Mouse (Mus musculus): ENCODE measurements around the gene Ap3s2. TPM values are rescaled to one million over a fixed set of nuclear protein-coding genes. Genes with fewer than 3 reads are reported as not detected.
A peak's percentile ranks its signal among the peaks of the same experiment; 100 is the strongest.

Ap3s2 gene
- polyA plus RNA-seq, 1 experiment from 2014 or later: 11.3 TPM

- no peaks in the 10 kb centered on the region for H3K27me3 ChIP-seq
- 82% methylated on average over 3 of the region's 3 CpGs for WGBS (ENCODE audit: insufficient replicate concordance)
These were observed 5.9 kb downstream of the Ap3s2 start for GRCm38 (mm10) chr7:79914556-79914955.

GRCm38 (mm10) chr7:79907356-79907755 is 13.1 kb downstream of the Ap3s2 start:
- Histone ChIP-seq H3K4me1 (replicated peaks) (peaks cover 19% of the 10 kb centered on the region), H3K9me3 (replicated peaks) (no peaks in the 10 kb centered on the region), H3K9ac (no peak overlapping the region), H3K27ac (no peak overlapping the region), H3K27me3 (no peaks in the 10 kb centered on the region), H3K4me2 (no peak overlapping the region), H3K4me3 (replicated peaks) (no peak overlapping the region), H3K36me3 (peaks cover 37% of the 10 kb centered on the region)
- ATAC-seq (ENCODE audit: low read depth): no peak
- 62% methylated on average over 2 of the region's 2 CpGs for WGBS (ENCODE audit: insufficient replicate concordance)
- DNase-seq: no peak

More at GRCm38 (mm10) chr7:79914556-79914955, 5.9 kb downstream of the Ap3s2 start:
- peaks cover 3% of the 10 kb centered on the region for H3K4me1 ChIP-seq (replicated peaks)
- no peak overlapping the region for H3K4me2 ChIP-seq
- peaks cover 37% of the 10 kb centered on the region for H3K36me3 ChIP-seq
- no peak for ATAC-seq (ENCODE audit: low read depth)
- no peak overlapping the region for H3K4me3 ChIP-seq (replicated peaks)
- H3K9ac ChIP-seq: no peak overlapping the region
- no peak for DNase-seq
- H3K27ac ChIP-seq: no peak overlapping the region
- no peaks in the 10 kb centered on the region for H3K9me3 ChIP-seq (replicated peaks)

- Histone ChIP-seq H3K4me1 (replicated peaks) (peaks cover 20% of the 10 kb centered on the region), H3K9me3 (replicated peaks) (no peaks in the 10 kb centered on the region), H3K4me2 (no peak overlapping the region), H3K4me3 (replicated peaks) (no peak overlapping the region), H3K27me3 (no peaks in the 10 kb centered on the region), H3K36me3 (peaks cover 37% of the 10 kb centered on the region), H3K9ac (no peak overlapping the region), H3K27ac (no peak overlapping the region)
- WGBS (ENCODE audit: insufficient replicate concordance): 68% methylated on average over 3 of the region's 3 CpGs
- ATAC-seq (ENCODE audit: low read depth): no peak
- DNase-seq: no peak
These were observed 13.5 kb downstream of the Ap3s2 start for GRCm38 (mm10) chr7:79906914-79907313.

GRCm38 (mm10) chr7:79905193-79905592 is 15.3 kb downstream of the Ap3s2 start:
- Histone ChIP-seq H3K9ac (no peak overlapping the region), H3K36me3 (peaks cover 36% of the 10 kb centered on the region), H3K9me3 (replicated peaks) (no peaks in the 10 kb centered on the region), H3K4me3 (replicated peaks) (no peak overlapping the region), H3K27ac (no peak overlapping the region), H3K4me1 (replicated peaks) (peaks cover 29% of the 10 kb centered on the region), H3K4me2 (no peak overlapping the region), H3K27me3 (no peaks in the 10 kb centered on the region)
- ATAC-seq (ENCODE audit: low read depth) (peak; percentile 29; the same call in 1 of the 2 replicates), DNase-seq (no peak)
- WGBS (ENCODE audit: insufficient replicate concordance): 51% methylated on average over 4 of the region's 4 CpGs

- peak; percentile 14 for DNase-seq
- Histone ChIP-seq H3K36me3 (peaks cover 22% of the 10 kb centered on the region), H3K4me2 (no peak overlapping the region), H3K9me3 (replicated peaks) (no peaks in the 10 kb centered on the region), H3K27ac (no peak overlapping the region), H3K27me3 (no peaks in the 10 kb centered on the region), H3K4me3 (replicated peaks) (no peak overlapping the region), H3K9ac (no peak overlapping the region), H3K4me1 (replicated peaks) (peaks cover 29% of the 10 kb centered on the region)
- WGBS (ENCODE audit: insufficient replicate concordance): 36% methylated on average over 8 of the region's 8 CpGs
- ATAC-seq (ENCODE audit: low read depth): peak; percentile 54
These were observed 17.2 kb downstream of the Ap3s2 start for GRCm38 (mm10) chr7:79903160-79903792.

- peak; percentile 66 for ATAC-seq (ENCODE audit: low read depth)
- Histone ChIP-seq H3K4me1 (replicated peaks) (peaks cover 29% of the 10 kb centered on the region), H3K27ac (no peak overlapping the region), H3K9ac (no peak overlapping the region), H3K27me3 (no peaks in the 10 kb centered on the region), H3K36me3 (peaks cover 13% of the 10 kb centered on the region), H3K4me2 (no peak overlapping the region), H3K4me3 (replicated peaks) (no peak overlapping the region), H3K9me3 (replicated peaks) (no peaks in the 10 kb centered on the region)
- WGBS (ENCODE audit: insufficient replicate concordance): 62% methylated on average over 6 of the region's 6 CpGs
- DNase-seq: no peak
These were observed 19.7 kb downstream of the Ap3s2 start for GRCm38 (mm10) chr7:79900753-79901152.

GRCm38 (mm10) chr7:79895225-79895624 is 25.2 kb downstream of the Ap3s2 start:
- no peaks in the 10 kb centered on the region for H3K4me1 ChIP-seq (replicated peaks)
- ATAC-seq (ENCODE audit: low read depth): no peak
- peaks cover 8% of the 10 kb centered on the region; the same call in 1 of the 2 replicates for H3K36me3 ChIP-seq
- DNase-seq: no peak
- no peak overlapping the region for H3K4me2 ChIP-seq
- 75% methylated on average over 3 of the region's 3 CpGs for WGBS (ENCODE audit: insufficient replicate concordance)
- no peaks in the 10 kb centered on the region for H3K27me3 ChIP-seq
- H3K27ac ChIP-seq: no peak overlapping the region
- no peak overlapping the region for H3K4me3 ChIP-seq (replicated peaks)
- no peak overlapping the region for H3K9ac ChIP-seq
- no peaks in the 10 kb centered on the region for H3K9me3 ChIP-seq (replicated peaks)

GRCm38 (mm10) chr7:79894790-79895189 is 25.7 kb downstream of the Ap3s2 start:
- Histone ChIP-seq H3K9ac (no peak overlapping the region), H3K9me3 (replicated peaks) (no peaks in the 10 kb centered on the region), H3K27me3 (no peaks in the 10 kb centered on the region), H3K27ac (no peak overlapping the region), H3K4me3 (replicated peaks) (no peak overlapping the region), H3K4me1 (replicated peaks) (no peaks in the 10 kb centered on the region), H3K36me3 (peaks cover 7% of the 10 kb centered on the region; the same call in 1 of the 2 replicates), H3K4me2 (no peak overlapping the region)
- DNase-seq: no peak
- 93% methylated on average over 1 of the region's 1 CpGs for WGBS (ENCODE audit: insufficient replicate concordance)
- ATAC-seq (ENCODE audit: low read depth): no peak

- H3K4me3 ChIP-seq (replicated peaks): no peak overlapping the region
- H3K27me3 ChIP-seq: no peaks in the 10 kb centered on the region
- no peak overlapping the region for H3K9ac ChIP-seq
- H3K4me2 ChIP-seq: no peak overlapping the region
- DNase-seq: no peak
- 73% methylated on average over 6 of the region's 6 CpGs for WGBS (ENCODE audit: insufficient replicate concordance)
- H3K4me1 ChIP-seq (replicated peaks): no peaks in the 10 kb centered on the region
- H3K9me3 ChIP-seq (replicated peaks): no peaks in the 10 kb centered on the region
- ATAC-seq (ENCODE audit: low read depth): no peak
- H3K27ac ChIP-seq: no peak overlapping the region
- H3K36me3 ChIP-seq: peaks cover 10% of the 10 kb centered on the region; the same call in 1 of the 2 replicates
These were observed 27.6 kb downstream of the Ap3s2 start for GRCm38 (mm10) chr7:79892576-79893428.

- no peak overlapping the region for H3K4me2 ChIP-seq
- no peaks in the 10 kb centered on the region for H3K27me3 ChIP-seq
- H3K36me3 ChIP-seq: peaks cover 10% of the 10 kb centered on the region; the same call in 1 of the 2 replicates
- DNase-seq (no peak), ATAC-seq (ENCODE audit: low read depth) (no peak)
- no peak overlapping the region for H3K27ac ChIP-seq
- 79% methylated on average over 15 of the region's 15 CpGs for WGBS (ENCODE audit: insufficient replicate concordance)
- H3K4me1 ChIP-seq (replicated peaks): no peaks in the 10 kb centered on the region
- H3K9ac ChIP-seq: no peak overlapping the region
- H3K9me3 ChIP-seq (replicated peaks): no peaks in the 10 kb centered on the region
- no peak overlapping the region for H3K4me3 ChIP-seq (replicated peaks)
These were observed 29.8 kb downstream of the Ap3s2 start for GRCm38 (mm10) chr7:79890436-79891221.

GRCm38 (mm10) chr7:79888603-79889002 is 31.8 kb downstream of the Ap3s2 start:
- no peak overlapping the region for H3K4me2 ChIP-seq
- ATAC-seq (ENCODE audit: low read depth): no peak
- no peak overlapping the region for H3K9ac ChIP-seq

More at GRCm38 (mm10) chr7:79888603-79889002, 31.8 kb downstream of the Ap3s2 start:
- Histone ChIP-seq H3K27me3 (no peaks in the 10 kb centered on the region), H3K4me3 (replicated peaks) (no peak overlapping the region), H3K36me3 (0 out of 2 replicates have a peak, but pooled peaks cover 3% of the 10 kb centered on the region), H3K4me1 (replicated peaks) (no peaks in the 10 kb centered on the region), H3K9me3 (replicated peaks) (no peaks in the 10 kb centered on the region), H3K27ac (no peak overlapping the region)
- 82% methylated on average over 9 of the region's 9 CpGs for WGBS (ENCODE audit: insufficient replicate concordance)
- DNase-seq: no peak

All from liver, embryonic 13.5 days (tissue).